Mouse (Mus musculus): ENCODE data around the gene Luc7l2.

GRCm38 (mm10) chr6:38643039-38643438, 91.9 kb downstream of the Luc7l2 start:
- TF ChIP-seq CTCF (IDR thresholded peaks at IDR 0.05; ENCODE audit: low read depth, low read length) (no peak), POLR2A (IDR thresholded peaks at IDR 0.05; ENCODE audit: borderline replicate concordance, low read depth, low read length) (no peak)

Measured in bone marrow macrophage, adult 2 months (primary cell).